Mouse (Mus musculus) right cerebral cortex, postnatal 14 days (tissue): ENCODE data around the gene Srgap1.

Source experiments
- DNase-seq: peaks from one replicate; pipeline ENCODE4 v3.0.0; 2022

Gene Srgap1

DNA sequence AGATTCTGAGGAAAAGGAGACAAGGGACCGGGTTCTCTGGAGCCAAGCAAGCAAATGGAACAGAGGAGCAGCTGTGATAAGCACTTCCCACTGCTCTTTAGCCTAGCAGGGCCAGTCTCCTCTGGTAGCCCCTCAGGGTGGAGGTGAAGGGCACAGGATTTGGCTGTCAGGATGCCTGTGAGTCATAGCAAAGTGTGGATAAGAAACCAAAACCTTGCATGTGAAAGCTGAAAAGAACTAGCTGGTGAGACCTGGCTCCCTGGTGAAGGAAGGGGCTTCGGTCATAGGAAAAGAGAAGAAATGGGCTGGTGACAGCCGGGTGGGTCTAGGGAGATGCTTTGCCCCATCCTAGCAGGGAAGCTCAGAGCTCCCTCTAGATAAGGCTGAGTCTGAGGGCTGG lies 30.5 kb downstream of the Srgap1 start:
- DNase-seq = no peak

DNA sequence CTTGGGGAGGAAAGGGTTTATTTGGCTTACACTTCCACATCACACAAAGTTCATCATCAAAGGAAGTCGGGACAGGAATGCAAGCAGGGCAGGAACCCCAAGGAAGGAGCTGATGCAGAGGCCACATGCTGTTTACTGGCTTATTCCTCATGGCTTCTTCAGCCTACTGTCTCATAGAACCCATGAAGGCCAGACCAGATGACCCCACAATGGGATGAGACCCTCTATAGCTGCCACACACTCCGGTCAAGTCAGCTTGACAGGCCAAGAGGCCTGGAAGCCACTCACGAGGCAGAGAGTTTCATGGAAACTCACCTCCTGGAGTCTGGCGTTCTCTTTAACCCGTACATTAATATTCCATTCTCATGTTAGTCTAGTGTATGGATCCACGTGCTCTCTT lies 34.8 kb downstream of the Srgap1 start:
- no peak for DNase-seq

DNA sequence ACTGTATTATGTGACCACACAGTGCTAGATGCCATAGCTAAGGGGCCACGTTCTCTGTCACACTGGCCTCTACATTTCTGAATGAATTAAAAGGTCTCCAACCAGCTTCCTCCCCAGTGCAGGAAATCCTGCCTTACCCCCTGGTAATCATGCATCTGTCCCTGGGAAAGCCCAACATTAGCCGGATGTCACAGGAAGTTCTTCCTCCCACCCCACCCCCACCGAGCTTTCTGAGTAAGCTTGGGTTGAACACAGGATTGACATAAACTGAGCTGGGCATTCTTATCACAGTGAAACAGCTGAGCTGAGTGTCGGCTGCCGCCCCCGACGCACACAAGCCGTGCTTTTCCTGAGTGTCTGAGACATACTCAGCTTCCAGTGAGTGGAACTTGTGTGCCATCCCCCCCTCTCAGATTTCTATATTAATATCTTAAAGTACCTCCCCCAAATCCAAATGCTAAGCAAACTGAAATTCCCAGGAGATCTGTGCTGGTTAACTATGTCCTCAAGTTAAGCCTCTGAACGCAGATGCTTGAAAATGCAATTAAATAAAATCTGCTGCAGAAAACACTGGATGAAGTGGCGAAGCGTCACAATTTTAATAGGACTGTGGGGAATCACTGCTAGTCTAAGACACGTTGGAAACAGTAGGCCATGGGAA lies 38.3 kb downstream of the Srgap1 start:
- no peak for DNase-seq

DNA sequence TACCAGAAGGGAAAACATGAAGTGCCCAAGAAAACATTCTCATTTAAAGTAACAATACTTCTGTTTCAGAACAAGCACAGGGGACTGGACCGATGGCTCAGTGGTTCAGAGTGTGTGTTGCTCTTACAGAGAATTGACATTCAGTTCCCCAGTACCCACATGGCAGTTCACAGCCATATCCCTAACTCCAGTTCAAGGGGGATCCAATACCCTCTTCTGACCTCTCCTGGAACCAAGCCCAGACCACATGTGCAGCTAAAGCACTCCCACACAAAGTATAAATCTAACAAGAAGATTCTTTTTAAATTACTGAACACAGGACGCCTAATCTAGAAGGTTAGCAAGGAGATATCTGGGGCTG lies 38.8 kb downstream of the Srgap1 start:
- no peak for DNase-seq

DNA sequence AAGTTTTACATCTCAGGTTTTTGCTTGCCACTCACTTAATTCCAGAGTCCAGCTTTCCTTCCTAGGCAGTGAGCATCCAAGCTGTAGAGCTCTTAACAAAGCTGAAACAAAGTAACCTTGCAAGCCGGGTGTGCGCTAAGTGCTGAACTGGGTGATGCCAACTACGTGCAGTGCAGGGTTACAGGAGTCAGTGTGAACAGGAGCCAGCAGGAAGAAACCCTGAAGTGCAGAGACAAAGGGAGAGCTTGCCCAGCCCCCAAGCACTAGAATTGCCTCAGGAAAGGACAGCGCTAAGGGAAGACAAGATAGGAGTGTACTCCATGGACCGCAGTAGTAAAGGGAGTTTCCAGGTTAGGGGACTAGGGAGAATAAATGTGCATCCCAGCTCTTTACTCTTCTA lies 40.5 kb downstream of the Srgap1 start:
- DNase-seq = no peak

DNA sequence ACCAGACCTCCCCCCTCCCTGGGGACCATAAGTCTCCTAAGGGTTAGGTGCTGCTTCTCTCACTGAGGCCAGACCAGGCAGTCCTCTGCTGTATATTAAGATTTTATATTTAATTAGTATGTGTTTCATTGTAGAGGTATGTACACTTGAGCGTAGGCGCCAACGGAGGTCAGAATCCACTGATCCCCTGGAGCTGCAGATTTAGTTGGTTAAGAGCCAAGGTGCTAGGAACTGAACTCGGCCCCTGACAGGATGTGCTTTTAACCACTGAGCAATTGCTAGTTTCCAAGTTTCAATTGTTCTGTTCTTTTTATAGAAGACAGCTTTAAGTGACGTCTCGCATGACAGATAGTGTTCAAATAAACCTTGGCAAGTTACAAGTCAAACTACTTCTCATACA lies 41.0 kb downstream of the Srgap1 start:
- no peak for DNase-seq

DNA sequence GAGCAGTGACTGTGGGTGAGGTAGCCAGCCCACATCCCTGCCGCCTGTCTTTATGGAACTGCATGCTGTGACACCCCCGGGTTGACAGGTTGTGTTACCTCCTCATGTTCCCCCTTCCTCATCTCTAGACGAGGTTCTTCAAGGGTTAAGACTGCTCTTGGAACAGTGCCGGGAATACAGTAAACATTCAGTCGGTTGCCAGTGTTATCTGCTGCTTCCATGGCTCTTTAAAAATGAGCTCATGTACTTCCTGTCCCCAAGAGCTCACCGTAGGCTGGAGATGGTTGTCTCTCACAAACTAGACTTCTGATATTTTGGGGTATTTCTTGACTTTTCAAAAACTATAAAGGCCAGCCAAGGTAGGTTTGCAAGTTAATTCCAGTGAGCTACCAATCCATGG lies 41.6 kb downstream of the Srgap1 start:
- no peak for DNase-seq

DNA sequence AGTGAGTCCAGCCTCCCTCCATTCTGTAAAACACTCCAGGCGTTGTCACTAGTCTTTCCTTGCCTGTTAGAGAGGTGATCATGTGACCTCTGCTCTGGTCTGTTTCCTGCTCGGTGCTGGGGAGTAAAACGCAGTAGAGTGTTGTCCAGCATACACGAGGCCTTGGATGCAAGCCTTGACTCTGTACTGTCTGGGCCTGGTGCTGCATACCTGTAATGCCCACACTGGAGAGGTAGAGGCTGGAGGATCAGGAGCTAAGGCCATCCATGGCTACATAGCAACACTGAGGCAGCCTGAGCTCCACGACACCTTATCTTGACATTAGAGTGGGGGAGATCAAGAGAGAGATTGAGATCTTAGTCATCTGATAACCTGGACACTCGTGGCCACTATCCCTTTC lies 44.2 kb downstream of the Srgap1 start:
- no peak for DNase-seq

DNA sequence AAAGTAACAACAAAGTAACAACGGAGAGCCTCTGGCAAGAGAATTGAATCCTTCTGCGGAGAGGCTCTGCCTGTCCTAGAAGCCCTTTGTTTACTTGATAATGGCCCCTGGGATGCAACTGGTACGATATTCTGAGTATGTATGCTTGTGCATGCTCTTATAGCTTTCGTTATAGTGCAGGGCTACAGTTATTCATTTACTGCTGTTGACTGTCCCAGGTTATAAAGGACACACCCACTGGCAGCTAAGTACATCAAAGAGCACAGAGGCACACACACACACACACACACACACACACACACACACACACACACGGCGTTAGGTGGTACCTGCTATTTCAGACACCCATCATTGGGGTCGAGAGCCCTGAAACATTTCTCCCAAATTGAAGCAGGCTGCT lies 48.3 kb downstream of the Srgap1 start:
- DNase-seq = no peak

DNA sequence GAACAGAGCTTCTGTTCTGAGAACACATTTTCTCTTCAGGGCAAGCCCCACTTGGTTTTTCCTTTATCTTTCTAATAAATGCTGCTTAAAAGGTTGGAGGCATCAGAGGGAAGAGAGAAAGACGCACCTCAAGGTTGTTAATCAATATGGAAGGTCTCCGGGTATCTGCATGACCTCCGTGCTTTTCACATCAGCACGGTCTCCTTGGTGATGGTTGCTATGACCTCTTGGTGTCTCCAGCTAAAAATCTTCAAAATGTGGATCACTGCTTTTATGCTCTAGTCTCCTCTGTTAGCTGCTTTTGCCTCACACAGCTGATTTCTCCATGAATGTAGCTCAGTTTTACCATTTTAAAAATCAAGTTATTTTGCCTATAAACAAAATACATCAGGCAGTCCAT lies 50.6 kb downstream of the Srgap1 start:
- no peak for DNase-seq

DNA sequence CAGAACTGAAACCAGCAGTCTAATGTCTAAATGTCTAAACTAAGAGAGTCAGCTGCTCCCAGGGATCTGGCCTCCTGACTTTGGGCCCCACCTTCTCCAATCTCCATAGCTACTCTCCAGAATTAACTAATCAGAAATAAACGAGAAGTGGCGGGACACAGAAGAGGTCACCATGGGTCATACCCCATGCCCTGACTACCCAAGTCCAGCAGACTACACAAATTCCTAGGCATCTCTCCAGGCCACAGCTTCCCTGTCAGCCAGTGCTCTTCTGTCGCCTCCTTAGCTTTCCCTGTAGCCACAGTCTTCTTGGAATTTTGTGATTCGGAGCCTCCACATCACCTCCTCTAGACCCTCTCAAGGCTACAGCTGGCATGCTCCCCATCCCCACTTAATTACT lies 51.7 kb downstream of the Srgap1 start:
- no peak for DNase-seq

DNA sequence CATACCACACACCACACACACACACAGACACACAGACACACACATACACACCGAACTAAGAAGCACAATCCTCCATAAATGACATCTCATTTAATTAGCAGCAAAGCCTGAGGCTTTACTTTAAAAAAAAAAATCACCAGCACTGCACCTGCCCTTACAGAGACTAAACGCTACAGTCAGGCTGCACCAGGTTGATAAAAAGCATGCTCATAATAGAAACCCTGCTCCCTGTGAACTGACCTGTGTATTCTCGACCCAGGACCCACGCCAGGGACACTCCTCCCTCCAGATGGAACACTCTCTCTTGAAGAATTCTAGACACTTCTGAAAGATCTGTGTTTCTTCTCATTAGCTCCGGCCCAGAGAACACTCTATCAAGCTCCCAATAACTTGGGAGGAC lies 52.5 kb downstream of the Srgap1 start:
- no peak for DNase-seq

DNA sequence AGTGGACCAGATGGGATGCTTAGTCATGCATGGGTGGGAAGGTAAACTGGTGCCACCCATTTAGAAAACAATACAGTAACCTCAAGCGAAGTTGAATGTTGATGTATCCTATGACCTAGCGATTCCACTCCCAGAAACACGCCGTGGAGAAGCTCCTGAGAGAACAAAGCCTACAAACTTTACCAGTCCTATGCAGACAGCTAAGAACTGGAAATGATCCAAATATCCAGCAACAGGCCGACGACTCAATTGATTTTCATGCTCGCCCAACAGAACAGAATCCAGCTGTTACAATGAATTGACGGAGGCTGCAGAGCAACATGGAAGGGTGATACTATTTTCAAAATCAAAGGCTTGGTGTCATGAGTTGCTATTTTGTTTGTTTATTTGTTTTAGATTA lies 54.5 kb downstream of the Srgap1 start:
- no peak for DNase-seq

DNA sequence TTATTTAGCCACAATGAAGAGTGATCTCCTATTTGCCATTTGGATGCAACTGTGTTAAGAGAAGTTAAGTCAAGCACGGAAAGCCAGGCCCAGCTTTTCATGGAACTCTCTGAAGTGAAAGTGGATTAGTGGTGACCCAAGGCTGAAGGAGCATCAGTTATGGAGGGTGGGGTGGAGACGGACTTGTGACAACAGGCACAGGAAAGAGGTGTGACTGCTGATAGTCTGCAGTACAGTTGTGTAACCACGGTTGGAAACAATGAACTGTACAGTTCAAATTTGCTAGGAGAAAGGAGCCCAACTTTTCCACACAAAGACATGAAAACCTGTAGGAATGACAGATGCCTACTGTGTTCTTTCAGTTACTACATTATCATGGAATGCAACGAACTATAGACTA lies 60.1 kb downstream of the Srgap1 start:
- DNase-seq = no peak

DNA sequence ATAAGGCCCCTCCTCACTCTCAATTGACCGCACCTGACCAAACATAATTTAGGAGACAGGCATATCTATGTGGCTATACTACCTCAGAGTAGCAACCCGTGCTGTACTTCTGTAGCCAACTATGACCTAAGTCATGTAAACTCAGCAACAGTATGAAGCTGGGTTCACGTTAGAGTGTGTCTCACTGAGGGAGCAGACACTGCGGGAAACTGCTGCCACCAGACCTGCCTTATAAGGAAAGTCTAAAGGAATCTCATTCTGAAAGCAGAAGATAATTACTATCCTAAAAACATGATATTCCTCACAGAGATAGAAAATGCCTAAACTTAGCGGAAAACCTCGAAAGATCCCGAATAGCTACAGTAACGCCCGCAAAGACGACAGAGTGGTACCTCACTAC lies 62.2 kb downstream of the Srgap1 start:
- no peak for DNase-seq

DNA sequence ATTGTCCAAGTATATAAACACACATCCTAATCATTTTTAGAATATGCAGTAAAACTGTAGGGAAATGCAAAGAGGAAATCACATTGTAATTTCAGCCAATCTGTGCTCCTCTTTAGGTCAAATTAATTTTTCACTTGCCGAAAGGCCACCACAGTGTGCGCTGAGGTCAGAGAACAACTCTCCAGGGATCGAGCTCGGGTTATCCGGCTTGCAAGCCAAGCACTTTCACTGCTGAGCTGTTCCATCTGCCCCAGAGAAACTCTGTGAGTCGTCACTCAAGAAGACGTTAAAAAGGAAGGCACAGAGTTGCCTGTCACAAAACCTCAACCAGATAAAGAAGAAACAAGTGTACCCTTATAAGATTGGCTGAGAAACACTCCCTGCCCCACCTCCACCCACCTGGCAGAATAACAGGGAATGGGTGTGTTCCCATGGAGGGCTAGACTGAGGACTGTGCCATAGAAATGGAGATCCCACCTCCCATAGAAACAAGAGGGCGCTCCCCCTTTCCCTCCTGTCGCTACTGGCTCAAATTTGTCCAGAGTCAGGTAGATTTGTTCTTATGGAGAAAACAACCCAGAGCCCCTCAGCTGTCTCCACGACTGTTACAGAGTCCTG lies 63.0 kb downstream of the Srgap1 start:
- no peak for DNase-seq

DNA sequence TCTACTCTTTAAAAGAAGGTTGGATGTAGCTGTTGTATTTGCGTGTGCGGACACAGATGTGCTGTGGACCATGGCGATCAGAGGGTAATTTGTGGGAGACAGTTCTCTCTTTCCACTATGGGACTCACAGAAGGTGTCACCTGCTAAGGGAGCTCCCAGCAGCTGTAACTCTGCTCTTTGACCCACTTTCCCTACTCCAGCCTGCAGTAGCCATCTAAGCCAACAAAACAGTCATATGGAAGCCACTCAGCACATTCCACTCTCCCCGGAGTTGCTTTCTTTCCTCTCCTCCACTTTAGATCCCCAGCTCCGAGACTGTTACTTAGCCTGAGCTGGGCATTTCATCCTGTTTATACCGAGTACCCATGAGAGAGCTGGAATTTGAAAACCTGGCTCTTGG lies 71.8 kb downstream of the Srgap1 start:
- DNase-seq = no peak

DNA sequence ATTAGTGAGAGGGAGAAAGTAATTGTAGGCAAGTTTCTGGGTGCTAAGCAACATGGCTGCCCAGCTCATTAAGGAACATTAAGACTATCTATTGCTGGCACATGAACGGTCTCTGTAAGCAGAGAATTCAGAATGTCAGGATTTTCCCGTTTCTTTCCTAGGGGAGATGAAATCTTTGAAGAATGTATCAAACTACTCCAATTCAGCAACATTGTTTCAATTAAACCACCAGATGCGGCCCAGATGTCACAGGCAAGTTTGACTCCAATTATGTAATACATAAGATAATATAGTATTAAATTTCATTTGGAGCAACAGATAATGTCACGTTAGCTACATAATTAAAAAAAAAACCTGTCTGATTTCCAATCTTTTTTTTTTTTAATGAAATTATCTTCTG lies 72.5 kb downstream of the Srgap1 start:
- DNase-seq = no peak

DNA sequence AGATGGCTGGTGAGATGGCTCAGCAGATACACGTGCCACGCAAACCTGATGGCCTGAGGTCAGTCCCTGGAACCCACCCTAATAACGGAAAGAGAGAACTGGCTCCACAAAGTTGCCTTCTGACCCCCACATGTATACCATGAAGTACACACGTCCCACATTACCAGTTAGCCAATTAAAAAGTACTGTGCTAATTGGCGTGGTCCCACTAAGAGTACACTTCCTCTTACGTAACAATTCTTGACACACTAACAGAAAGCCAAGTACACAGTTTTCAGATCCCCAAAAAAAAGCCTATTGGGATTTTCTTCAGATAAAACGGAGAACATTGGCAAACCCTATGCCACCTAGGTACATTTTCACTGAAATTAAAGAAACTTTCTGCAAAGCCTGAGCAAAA lies 73.8 kb downstream of the Srgap1 start:
- no peak for DNase-seq

DNA sequence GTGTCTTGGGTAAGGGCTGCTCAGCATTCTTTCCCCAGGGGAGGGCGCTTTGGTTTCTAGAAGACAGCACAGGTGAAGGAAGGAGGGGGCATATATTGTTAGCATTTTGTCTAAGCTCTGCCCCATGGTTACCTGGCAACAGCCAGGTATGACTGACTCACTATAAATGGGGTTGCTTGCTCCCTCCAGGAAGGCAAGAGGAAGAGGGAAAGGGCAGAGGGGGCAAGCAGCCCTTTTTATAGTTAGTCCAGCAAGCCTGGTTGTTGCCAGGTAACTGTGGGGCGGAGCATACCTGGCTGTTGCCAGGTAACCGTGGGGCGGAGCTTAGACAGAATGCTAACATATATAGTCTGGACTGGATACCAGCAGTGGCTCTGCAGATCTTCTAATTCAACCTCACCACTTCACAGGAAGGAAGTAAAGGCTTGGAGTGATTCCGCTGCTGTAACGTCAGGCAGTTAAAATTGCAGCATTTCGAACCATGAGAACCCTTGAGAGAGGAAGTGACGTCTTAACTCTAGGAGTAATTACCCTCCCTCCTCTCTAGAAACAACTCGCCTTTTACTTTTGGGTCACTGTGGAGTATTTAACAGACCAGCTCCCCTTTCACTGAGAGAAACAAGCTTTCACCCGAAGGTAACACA lies 74.7 kb downstream of the Srgap1 start:
- no peak for DNase-seq

DNA sequence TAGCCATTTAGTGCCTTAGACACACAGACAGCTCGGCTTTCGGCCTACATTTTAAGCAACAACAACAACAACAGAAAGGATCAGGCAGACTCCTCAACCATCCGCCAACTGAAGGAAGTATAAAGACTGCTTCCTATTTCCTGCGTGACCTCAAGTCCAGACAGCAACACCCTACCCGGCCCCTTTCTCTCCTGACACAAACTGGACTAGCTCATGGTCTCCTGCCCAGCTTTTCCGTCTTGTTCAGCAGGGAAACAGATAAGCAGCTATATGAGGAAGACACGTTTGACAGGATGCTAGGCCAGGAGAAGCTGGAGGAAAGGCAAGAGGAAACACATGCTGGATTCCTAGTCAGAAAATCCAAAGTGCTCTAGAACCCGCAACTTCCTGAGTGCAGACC lies 75.5 kb downstream of the Srgap1 start:
- DNase-seq = no peak

DNA sequence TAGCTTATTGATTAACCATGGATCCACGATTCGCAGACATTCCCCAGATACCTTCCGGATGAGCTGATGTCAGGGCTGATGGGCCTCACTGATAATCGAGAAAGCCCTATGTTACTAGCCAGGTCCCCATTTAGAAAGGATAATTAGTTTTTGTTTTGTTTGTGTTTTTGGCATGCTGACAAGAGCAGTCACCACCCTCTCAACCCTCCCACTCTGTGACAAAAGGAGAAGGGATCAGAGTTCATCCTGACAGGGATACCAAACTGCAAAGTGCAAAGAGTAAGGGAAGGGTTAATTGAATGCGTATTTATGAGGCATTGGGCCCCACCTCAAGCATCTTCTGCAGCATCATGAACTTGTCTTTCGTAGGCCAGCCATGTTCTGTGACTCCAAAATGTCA lies 76.2 kb downstream of the Srgap1 start:
- no peak for DNase-seq

DNA sequence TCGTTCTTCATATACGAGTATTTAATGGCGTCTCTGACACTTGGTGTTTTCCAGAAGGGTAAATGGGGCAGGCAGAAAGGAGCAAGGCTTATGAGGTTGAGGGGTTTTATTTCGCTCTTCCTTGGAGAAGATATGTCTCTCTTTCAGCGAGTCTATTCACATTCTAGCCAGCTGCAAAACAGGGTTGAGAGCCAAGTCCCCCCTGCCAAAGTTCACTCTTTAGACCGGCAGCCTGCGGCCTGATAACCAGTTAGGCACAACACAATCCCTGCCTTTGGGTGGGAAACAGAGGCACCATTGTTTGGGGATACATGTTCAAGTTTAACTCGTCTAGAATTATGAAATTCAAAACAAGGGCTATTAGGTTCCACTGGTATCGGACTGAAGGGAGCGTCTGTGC lies 83.0 kb downstream of the Srgap1 start:
- no peak for DNase-seq

DNA sequence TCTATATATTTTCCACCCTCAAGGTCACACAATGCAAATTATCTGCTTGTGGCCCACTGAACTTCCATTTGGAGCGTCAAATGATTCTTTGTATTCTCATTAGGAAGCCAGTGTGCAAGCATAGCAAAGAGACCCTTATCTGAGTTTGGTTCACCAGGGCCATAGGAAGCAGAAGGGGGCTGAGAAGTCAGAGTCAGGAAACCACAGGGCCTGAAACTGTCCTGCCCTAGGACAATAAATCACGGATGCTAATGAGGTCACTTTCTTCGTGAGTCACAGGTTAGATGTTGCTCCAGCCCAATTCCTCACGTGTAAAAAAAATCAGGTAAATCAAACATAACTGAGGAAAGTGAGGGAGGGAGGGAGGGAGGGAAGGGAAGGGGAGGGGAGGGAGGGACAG lies 85.1 kb downstream of the Srgap1 start:
- DNase-seq = no peak
